Mouse (Mus musculus): ENCODE data around the gene Dydc2.
"Not testable (repeated sequence)": the region's sequence is repeated elsewhere in the genome, so short reads cannot be mapped to it uniquely, and the experiment has no call there.

Gene Dydc2

DNA sequence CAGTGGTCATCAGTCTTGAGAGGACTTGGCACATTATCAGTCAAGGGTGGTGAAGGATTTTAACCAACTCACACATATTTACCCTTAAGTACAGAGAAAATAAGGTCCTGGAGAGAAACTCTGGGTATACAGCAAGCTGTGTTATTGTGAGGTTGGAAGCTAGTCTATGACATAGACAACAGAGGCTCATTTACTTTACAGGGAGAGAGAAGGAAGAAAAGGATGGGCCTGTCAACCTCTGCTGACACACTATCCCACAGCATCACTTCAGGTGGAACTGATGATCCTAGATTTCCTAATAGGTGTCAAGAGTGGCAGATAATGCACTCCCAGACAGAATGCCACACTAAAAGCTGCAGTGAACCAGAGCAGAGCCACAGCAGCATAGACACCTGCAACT lies at the start of gene Dydc2:
Dydc2 (minus strand) TSS at position 101 of the 400 bp plus-strand sequence.
- DNase-seq = no peak

DNA sequence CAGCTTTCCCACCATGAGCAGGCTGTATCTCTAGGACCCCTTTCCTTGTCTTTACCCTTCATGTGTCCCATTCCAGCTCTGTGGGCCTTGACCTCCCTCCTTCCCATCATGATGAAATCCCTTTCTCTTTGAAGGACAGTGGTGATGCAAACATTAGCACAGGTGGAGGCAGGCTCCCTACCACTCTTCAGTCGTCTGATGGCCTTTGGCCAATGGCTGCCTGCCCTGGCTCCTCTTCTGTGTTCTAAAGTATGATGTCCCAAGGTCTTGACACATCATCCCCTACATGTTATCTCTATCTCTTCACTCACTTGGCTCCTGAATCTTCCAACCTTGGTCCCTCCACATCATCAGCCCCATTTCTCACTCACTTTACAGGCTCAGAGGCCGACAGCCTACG lies 47.3 kb upstream of the Dydc2 start:
- no peak for DNase-seq

DNA sequence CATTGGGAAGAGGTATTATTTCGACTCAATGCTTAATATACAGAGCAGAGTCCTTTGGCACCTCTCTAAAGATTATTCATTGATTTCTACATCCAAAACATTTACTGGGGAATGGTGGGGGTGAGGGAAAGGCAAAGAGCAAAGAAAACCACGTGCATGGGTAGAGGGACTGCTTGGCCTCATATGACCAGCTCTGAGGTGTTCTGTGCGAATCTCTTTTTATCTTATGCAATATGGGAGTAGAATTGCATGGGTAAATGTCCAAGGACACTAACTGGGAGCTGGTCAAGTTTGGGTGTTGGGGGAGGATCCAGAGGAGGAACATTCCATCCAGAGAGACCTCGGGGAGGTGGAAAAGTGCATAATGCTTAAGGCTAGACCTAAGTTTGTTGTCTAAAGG lies 43.9 kb upstream of the Dydc2 start:
- no peak for DNase-seq

DNA sequence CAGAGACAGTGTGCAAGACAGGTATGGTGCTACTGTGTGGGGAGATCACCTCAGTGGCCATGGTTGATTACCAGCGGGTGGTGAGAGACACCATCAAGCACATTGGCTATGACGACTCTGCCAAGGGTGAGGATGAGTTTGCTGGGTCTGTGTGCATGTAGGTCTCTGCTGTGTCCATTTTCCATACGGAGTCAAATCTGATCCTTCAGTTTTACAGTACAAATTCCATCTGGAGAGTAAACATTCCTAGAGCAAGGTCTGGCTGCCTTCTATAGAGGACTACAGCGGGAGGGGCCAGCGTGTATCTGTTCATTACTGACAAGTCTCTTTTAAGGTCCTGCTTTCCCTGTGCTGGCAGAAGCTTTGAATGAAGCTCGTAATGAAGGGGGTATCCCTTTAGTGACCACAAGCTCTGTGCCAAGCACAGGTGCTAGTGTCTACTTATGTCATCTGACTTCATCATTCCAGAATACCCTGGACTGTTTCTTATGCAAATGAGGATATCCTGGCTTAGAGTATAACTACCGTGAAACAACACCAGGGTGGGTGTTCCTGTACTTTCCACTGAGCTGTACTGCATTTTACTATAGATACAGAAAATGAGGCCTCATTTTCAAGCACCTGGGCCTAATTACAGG lies 42.1 kb upstream of the Dydc2 start:
- DNase-seq = no peak

DNA sequence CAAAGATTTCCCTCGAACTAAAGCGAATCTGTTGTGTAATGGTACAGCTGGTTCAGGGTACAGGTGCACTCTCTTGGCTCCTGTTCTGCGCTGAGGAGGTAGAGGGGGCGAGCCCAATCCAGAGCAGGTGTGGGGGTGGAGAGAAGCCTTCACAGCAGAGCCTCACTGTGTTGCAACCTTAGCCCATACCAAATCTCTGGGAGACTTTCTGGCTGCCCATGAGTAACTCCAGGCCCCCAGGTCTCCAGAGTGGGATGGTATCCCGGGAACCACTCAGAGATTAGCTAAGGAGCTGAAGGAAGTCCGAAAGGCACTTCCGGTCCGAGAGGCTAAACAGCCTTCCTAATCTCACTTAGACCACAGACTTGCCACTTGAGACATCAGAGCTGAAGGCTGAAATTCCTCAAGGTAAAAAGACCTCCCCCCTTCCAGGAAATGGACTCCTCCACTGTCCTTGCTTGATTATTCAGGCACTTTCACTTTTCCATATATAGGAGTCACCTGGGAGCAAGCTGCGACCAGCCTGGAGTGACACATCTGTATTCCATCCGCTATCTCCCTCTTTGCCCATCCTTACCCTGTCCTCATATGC lies 35.9 kb upstream of the Dydc2 start, which contains the start of gene Mat1a:
Mat1a (plus strand) TSS at position 183 of the 592 bp plus-strand sequence.
- no peak for DNase-seq

DNA sequence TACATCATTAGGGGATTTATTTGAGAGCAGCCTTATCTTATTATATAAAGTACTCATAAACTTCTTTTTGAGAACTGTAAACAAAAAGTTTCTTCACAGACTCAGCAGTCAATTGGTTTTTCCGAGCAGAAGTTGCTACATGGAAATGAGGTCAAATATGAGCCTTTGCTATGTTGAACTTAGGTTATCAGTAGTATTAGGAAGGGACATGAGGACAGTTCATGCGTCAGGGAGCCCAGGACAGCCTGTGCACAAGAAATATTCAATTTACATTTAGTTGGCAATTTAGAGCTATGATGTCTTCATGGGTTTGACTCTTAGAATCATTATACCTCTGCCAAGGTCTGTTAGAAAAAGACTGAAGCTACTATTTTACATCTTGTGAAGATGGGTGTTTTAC lies 33.3 kb upstream of the Dydc2 start:
- DNase-seq = no peak

DNA sequence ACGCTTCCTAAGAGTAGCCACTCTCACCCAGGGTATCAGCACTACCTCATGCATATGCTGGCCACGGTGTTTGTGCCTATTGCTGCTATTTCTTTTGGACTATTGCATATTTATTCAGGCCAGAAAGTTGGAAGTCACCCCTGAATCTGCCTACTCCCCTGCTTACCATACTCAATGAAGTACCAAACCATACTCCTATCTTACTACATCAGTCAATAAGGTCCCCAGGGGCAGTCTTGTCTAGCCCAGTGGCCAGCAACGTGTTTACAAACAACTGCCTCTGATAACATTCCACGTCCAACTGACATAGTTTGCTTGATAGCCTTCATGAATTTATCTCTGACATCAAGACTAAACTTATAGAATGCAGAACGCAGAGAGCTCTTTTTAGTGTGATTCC lies 32.2 kb upstream of the Dydc2 start:
- no peak for DNase-seq

DNA sequence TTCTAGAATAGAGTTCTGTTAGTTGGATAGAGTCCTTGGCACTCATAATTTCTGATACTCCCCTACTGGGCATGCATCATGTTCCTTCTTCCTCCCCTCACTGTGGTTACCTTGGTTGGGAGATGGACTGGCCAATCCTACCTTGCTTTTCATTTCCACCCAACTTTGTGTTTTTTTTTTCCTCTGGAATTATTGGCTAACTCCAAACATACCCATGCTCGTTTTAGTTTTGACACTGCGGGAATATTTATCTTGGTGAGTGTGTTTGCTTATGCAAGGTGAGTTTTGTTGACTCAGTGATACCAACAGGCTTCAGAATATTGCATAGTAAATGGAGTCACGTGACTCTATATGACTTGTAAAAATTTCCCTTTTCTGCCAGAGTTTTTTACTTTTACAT lies 31.7 kb upstream of the Dydc2 start:
- DNase-seq = no peak

DNA sequence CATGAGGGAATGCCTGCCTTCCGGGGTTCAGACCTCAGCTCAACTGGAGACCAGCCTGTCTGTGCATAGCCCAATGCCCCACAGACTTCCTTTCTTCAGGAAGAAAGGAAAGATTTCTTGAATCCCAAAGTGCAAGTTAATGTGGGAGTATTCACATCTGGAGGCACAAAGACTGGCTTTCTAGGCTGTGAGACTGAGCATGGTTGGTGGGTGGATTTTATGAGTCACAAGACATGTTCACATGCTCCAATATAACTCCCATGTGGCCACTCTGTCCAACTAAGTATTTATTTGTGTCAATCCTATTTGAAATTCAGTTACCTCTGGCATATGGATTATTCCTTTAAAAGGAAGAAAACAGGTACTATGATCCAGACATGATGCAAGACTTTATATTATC lies 29.7 kb upstream of the Dydc2 start:
- DNase-seq = no peak

DNA sequence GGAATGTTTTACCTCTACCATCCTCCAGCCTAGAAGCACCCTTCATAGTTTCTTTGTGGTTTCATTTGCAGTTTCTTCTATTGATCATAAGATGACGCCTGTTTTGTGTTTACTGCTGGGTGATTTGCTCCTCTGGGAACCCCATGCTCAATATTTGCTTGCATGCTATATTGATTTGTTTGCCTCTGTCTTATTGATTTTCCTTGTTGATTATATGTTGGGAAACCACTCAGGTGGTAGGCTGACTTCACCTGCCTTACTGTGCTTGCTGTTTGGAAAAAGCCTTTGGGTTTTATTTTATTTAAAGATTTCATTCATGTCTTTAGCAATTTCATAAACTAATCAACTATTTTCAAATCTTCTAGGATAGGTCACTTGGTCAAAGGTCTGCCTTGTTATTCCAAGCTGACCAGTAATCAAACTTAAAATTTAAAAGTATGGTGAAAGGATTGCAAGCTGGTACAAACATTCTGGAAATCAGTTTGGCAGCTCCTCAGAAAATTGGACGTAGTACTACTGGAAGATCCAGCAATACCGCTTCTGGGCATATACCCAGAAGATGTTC lies 27.4 kb upstream of the Dydc2 start:
- no peak for DNase-seq

DNA sequence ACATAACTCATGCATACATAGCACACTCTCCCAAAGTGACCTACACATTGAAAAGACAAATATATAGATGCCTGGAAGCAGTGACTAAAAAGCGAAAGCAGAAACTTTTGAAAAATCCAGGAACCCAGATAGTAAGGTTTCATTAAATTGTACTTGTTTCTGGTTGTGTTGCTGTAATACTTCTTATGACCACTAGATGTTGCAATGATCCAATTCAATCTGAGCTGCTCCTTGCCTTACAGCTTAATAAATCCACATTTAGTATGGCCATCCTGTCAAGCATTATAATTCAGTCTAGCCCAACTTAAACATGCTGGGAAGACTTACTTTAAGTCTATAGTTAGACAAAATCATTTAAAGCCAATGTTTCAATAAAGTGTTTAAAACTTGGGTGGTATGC lies 25.1 kb upstream of the Dydc2 start:
- no peak for DNase-seq

DNA sequence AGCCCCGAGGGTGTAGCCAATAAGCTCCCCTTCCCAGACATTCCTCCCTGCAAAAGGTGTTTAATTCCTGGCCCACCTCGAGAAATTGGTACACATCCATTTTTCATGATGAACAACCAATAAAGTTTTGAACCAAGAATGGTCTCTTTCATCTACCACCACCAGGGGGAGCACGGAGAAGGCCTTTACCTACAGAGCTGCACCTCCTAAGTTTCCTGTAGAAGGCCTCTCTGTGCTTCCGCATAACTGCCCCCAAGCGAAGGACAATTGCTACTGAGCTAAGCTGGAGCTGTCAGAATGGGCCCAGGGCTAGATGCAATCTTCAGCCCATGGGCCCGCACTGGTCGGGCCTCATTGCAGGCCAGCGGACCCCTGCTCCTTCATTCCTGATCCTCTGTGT lies 21.8 kb upstream of the Dydc2 start:
- no peak for DNase-seq

DNA sequence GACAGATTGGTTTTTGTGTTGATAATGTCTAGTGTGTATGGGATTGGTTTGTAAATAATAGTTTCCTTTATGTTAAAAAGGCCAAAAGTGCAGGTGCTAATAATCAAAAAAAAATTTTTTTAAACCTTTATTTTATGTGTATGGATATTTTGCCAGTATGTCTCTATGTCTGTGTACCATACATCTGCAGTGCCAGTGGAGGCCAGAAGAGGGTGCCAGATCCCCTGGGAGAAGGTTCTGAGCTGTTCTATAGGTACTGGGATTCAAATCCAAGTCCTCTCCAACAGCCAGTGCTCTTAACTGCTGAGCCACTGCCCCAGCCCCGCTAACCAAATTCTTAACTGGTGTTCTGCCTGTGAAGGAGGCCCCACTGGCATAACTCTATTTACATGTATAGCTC lies 18.5 kb upstream of the Dydc2 start:
- no peak for DNase-seq

DNA sequence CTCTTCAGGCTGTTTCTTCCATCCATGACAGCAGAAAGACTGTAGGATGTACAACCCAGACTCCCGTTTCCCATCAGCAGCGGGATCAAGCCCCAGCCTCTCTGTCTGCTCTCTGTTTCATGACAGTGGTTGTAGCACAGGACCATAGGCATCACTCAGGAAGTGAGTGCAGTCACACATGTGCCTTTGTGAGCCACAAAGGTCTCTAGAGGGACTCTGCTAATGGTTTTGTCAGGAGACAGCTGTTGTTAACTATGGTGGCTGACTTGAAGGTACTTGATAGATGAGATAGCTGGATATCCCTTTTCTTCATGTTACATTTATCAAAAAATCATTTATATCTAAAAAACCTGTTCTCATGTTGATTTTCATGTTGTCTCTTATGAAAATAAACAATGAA lies 13.4 kb upstream of the Dydc2 start:
- DNase-seq = no peak

DNA sequence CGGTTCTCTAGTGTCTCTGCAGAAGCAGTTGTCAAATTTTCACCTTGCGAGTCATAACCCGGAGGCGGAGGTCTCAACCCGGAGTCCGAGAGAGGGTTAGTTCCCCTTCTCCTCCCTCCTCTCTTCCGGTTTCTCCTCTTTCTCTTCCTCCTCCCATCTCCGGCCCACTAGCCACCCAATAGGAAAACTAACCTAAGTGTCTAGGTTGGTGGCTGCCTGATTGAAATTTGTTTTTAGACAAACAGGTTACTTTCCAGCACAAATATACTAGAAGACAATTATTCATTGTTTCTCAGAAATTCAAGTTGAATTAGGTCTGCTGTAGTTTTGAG lies 3.9 kb upstream of the Dydc2 start:
- DNase-seq = no peak

DNA sequence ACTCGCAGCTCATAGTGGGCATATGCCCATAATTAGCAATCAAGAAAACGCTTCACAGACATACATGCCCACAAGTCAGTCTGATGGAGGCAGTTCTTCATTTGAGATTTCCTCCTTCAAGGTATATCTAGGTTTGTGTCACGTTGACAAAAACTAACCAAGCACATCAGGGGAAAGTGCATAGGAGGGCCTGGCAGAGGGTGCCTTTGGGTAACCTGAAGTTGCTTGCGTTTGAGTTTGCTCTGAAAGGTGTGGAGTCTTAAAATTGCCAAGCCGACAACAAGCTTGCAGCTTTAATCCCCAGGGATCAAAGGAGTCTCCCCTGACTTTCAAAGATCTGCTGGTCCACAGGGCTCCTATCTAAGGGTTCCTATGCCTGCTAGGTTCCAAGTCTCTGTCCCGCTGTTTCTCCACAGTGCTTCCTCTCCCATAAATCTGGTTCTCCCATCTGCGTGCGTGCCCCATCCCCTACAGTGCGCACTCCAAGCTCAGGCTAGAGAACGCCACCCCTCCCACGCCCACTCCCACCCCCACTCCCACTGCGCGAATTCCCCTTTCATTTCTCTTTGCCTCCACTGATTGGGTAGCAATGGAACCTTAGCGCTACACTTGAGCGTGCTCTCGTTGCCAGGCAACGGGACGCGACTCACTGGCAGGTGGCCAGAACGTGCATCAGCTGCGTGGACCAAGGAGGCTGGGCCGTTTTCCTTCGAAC lies 3.4 kb upstream of the Dydc2 start, which contains the start of gene Dydc1:
Dydc1 (plus strand) TSS at position 683 of the 715 bp plus-strand sequence.
- peak; percentile 29 for DNase-seq

DNA sequence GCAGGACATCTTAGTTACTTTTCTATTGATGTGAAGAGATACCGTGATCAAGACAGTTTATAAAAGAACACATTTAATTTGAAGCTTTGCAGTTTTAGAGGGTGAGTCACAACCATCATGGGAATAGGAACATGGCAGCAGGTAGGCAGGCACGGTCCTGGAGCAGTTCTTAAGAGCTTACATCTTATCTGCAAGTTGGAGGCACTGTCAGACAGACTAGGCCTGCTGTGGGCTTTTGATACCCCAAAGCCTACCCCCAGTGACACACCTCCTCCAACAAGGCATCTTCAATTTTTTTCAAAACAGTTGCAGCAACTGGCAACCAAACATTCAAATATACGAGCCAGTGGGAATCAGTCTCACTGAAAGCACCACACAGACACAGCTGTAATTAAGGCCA lies 1.3 kb upstream of the Dydc2 start:
- no peak for DNase-seq

DNA sequence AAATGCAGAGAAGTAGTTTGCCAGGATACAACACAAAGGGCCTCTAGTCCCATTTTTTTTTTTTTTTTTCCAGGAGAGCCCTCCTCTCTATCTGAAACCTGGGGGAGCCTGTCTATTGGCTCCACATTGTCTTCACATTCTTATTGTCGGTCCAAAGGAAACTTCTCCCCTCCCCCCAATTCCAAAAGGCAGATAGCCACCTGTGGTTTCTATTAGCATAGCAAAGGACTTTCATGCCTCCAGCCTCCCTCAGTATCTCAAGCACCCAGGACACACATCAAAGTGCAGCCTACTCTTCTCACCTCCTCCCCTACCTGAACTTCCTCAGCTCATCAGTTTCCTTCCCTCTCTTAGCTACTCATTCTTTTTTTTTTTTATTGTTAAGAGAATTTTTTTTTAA lies 2.6 kb downstream of the Dydc2 start:
- no peak for DNase-seq

DNA sequence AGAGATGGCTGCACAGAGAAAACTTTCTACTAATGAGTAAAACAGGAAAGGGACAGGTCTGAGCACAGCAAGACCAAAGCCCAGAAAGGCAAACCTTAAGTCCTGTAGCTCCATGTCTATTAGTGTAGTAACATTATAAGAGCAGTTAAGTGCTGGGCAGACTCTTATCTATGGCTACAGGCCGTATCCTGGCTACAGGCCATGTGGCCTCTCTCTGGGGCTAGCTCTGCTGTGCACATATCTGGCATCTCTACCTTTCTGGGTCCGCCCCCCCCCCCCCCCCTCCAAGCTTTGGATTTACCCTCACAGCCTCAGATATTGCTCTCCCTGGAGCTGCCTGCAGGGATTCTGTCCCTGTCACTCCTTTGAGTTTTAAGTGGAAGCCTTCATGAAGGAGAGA lies 3.8 kb downstream of the Dydc2 start:
- no peak for DNase-seq

DNA sequence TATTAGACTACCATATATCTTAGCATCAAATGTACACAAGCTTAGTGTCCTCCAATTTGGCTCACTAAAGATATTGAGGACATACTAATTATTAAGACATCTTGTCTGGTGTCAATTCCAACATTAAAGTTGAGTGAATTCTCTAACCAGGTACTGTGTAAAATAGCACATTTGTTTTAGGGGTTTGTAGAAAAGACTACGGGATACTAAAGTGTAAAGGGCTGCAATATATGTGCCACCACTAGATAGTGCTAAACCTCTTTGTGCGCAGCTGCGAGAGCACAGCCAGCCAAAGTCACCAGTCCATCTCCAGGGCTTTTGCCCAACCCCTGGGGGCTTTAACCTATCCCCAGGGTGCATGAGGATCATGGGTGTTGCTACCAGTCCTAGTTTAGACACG lies 15.8 kb downstream of the Dydc2 start:
- not testable (repeated sequence) for DNase-seq

DNA sequence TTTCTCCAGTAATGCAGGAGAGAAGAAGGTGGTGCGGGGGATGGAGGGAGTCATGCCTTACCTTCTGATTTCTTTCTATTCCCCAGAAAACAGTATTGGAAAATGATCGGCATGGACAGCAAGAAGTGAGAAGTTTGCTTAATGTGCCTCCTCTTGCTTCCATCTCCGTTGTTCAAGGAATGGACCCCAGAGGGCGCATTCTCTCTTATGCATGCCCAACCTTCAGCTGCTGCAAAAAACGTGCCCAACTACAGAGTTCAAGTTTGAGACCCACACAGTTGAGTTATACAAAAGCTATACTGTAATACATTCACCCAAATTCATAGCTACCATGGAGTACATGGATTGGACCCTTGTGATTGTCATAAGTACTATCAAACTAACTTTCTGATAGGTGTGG lies 16.5 kb downstream of the Dydc2 start:
- no peak for DNase-seq

DNA sequence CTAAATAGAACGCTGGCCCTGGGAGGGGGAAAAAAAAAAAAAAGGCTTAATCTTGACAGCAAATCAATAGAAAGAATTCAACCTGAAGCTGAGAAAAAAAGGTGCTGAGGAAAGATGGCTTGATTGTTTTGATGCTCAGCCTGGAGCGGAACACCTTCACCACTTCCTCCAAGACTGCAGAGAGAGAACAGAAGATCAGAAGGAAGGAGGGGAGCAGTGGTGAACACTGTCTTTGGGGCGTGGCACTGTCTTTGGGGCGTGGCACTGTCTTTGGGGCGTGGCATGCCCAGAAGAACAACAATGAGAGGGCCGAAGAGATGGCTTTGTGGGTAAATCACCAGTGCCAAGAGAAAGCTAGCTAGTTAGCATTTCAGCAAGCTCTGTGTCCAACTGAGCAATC lies 18.5 kb downstream of the Dydc2 start:
- DNase-seq = no peak

DNA sequence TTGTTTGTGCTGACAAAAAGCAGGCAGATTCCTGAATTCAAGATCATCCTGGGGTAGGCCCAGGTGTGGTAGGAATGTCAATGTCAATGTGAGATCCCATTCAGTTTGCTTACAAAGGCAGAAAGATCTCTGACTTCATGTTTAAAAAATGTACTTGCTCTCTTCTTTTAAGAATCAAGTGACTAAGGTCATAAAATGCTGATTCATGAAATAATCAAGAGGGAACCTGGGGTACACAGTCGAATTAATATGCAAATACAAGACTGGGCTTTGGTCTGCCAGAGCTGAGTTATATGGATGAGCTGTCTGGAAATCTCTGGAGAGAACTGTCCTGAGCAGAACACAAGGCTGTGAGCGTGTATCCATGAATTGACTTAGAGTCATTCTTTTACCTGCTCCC lies 21.6 kb downstream of the Dydc2 start:
- DNase-seq = no peak

DNA sequence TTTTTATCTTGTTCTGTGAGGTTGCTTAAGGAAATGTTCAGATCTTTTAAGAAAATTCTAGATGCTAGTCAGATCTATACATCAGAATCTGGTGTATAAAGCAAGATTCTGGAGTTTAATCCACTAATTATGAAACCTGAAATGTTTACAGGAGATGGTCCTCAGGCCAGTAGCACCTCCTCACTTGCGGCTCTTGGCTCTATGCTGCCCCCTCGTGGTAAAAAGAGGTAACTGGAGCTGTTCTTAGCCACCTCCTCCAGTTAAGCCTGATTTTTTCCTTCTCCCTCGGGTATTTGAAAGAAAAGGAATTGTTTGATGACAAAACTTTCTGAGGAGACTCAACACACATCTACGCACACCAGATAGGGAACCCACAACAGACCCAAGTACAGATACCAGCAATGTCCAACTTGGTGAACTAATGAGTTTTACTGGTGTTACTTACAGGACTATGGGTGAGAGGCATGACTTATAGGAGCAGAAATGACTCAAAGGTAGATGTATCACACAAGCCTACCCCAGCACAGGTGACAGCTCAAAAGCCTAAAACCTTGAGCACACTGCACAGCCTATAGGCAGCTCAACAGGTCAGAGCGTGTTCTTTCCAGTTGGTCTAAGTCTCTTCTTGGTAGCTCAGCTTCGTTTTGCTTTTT lies 33.7 kb downstream of the Dydc2 start:
- no peak for DNase-seq
